Mouse (Mus musculus) G1E-ER4 (cell line): ENCODE data around the gene Wdfy2. TPM values are rescaled to one million over a fixed set of nuclear protein-coding genes. Genes with fewer than 3 reads are reported as not detected.

Experiments used
- GATA1 ChIP-seq: IDR thresholded peaks from one replicate; pipeline ENCODE4 v1.8.0; 2012; ENCODE audit warnings: low read length, inconsistent platforms
- polyA plus RNA-seq: library from polyadenylated mRNA; stranded (reverse); fragments of >175 nt; gene quantifications from 2 replicates; pipeline ENCODE4 v1.2.3, GENCODE M21; 2012

The Wdfy2 gene
- polyA plus RNA-seq, 1 experiment = 2.2 TPM

- TF ChIP-seq GATA1 = no peak
These were observed 27.9 kb downstream of the Wdfy2 start for GRCm38 (mm10) chr14:62865405-62865804.

DNA sequence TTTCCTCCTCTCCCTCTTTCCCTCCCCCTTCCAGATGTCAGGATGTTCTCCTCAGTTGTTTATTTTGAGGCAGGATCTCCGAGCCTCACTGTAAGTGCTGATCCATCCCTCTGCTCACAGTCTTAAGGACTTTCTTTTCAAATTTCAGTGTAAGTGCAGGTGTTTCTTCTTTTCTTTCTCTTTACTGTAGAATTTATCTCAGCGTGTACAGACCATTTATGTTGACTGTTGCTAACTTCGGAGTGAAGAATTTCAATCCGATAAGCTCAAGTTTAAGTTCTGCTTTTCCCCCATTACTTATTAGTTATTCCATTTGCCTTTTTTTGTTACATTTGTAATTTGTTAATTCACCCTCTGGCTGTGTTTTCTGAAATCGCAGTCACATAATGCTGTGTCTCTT is 29.6 kb downstream of the Wdfy2 start:
- TF ChIP-seq GATA1 = no peak

DNA sequence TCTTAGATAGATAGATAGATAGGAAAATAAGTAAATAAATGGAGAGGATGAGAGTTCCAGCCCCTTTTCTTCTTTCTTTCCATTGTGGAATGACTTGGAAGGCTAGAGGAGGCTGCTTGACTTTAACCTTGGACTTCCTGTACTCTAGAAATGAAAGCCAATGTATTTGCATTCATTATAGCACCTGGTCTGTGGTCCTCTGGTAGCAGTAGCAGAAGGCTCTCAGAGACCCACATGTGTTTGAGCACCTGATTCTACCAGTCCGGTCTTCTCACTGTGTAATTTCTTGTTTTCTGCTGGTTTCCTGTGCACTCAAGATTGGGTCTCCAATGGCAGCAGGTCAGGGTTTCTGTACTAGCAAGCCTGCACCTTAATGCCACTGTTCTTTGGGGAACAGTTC is 30.1 kb downstream of the Wdfy2 start:
- TF ChIP-seq GATA1 = no peak

DNA sequence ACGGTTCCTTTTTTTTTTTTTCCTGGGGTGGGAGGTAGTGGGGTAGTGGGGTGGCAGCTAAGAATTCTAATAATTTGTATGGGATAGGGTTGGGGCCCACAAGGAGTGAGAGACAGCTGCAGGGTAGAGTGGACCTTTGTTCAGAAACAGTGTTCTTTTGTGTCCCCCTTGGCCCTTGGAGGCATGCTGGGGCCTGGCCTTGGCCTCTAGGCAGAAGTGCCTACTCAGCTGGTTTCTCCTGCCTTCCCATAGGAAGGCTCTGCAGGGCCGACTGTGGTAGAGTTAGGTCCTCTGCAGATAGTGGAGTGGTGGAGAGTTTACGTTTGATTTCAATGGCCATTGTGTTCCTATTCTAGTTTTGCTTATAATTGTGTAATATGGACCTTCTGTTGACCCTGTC is 30.8 kb downstream of the Wdfy2 start:
- TF ChIP-seq GATA1 = no peak

- no peak for TF ChIP-seq GATA1
These were observed 32.8 kb downstream of the Wdfy2 start for GRCm38 (mm10) chr14:62870238-62870638.

GRCm38 (mm10) chr14:62871431-62871830 is 34.0 kb downstream of the Wdfy2 start:
- TF ChIP-seq GATA1 = no peak

- TF ChIP-seq GATA1 = no peak
These were observed 34.5 kb downstream of the Wdfy2 start for GRCm38 (mm10) chr14:62871932-62872331.

GRCm38 (mm10) chr14:62873820-62874219 is 36.3 kb downstream of the Wdfy2 start:
- TF ChIP-seq GATA1 = no peak

- no peak for TF ChIP-seq GATA1
These were observed 36.9 kb downstream of the Wdfy2 start for GRCm38 (mm10) chr14:62874348-62874747.

DNA sequence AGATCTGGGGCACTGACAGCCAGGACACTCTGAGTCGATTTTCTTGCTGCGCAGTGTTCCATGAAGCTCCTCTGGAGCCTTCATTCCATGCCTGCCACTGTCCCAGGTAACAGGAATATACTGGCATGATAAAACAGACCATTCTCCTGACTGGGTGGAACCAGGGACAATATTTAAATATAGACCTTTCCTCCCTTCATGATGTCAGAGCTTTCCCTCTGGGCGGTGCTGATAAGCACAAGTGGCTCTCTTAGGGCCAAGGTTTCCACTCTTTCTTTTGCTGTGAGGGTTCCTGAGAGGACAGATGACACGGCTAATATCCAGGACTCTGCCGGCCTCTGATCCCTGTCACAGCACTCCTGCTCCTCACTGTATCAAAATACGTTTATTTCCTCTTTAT is 40.6 kb downstream of the Wdfy2 start:
- TF ChIP-seq GATA1 = no peak

GRCm38 (mm10) chr14:62878634-62879430 is 41.4 kb downstream of the Wdfy2 start:
- no peak for TF ChIP-seq GATA1

- no peak for TF ChIP-seq GATA1
These were observed 42.0 kb downstream of the Wdfy2 start for GRCm38 (mm10) chr14:62879497-62879896.

DNA sequence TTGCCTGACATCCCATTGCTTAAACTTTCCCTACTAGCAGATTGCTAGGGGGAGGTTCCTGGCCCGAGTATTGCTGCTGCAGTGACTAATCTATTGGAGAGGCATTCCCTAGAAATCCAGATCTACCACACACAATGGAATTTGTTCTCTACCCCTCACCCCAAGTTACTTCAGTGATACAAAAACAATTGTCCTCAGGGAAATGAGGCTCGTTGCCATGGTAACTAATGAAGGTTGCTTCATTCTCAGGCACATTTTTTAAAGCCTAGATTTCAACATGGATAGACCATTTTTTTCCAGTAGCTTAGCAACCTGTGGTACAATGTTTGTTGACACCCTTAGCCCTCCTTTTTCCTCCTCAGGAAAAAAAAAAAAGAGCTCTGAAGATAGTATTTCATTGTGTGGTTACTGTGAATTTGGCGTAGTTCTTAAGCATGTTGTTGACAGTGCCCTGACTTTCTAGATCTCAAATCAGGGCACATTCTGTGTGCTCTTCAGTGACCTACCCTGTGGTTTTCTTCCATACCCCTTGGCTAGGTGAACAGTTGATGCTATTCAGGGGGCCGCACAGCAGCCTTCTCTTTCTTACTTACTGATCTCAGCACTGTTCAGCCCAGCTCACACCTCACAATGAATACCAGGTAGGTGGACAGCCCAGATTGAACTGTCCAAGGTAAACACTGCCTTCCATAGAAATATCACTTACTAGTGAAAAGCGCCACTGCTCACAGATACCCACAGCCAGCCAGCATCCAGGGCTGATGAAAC is 42.8 kb downstream of the Wdfy2 start:
- TF ChIP-seq GATA1 = no peak

DNA sequence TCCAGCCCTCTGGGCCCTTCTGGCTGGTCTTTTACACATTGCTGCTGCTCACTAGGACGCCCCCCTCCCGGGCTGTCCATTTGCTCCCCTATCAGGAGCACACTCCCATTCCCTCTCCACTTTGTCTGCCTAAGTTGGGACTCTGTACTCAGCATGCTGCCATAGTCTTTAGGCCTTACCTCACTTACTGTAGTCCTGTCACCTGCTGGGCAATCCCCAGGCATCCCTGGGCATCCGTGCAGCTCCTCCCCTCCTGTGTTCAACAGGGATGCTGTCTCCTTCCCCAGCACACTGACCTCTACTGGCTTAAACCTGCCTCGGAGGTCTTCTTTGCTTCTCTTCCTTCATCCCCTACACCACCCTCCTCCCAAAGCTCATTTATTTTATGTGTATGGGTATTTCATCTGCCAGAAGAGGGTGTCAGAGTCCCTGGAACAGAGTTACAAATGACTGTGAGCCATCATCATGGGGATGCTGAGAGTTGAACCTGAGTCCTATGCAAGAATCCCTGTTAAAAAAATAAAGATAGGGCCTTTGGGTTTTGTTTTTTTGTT is 44.7 kb downstream of the Wdfy2 start:
- TF ChIP-seq GATA1 = no peak

GRCm38 (mm10) chr14:62883551-62883950 is 46.1 kb downstream of the Wdfy2 start:
- TF ChIP-seq GATA1 = no peak

DNA sequence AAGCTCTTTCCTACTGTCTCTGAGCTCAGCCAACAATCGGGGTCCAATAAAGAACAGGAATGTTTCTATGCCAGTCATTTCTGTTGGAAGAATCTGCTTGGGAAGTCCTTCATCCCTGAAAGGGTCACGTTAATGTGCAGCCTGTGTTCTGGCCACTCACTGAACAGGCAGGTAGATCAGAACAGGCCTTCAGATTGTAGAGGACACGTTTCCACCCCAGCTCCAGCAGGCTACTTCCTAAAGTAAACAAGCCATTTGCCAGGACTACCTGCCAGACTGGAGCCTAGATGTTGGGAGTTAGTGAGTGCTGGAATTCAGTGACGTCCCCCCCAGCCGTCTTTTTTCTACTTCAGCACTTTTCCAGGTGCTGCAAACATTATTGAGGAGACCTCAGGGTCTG is 46.7 kb downstream of the Wdfy2 start:
- TF ChIP-seq GATA1 = no peak
